Mouse (Mus musculus) naive thymus-derived CD4-positive, alpha-beta T cell, adult 2 months (primary cell): ENCODE data around the gene Hist1h2ae.
"Not testable (repeated sequence)": the region's sequence is repeated elsewhere in the genome, so short reads cannot be mapped to it uniquely, and the experiment has no call there.

ENCODE experiments used
- DNase-seq: peaks from one replicate; pipeline ENCODE4 v3.0.0-alpha.2; 2011; ENCODE audit warnings: low read depth

Hist1h2ae gene

DNA sequence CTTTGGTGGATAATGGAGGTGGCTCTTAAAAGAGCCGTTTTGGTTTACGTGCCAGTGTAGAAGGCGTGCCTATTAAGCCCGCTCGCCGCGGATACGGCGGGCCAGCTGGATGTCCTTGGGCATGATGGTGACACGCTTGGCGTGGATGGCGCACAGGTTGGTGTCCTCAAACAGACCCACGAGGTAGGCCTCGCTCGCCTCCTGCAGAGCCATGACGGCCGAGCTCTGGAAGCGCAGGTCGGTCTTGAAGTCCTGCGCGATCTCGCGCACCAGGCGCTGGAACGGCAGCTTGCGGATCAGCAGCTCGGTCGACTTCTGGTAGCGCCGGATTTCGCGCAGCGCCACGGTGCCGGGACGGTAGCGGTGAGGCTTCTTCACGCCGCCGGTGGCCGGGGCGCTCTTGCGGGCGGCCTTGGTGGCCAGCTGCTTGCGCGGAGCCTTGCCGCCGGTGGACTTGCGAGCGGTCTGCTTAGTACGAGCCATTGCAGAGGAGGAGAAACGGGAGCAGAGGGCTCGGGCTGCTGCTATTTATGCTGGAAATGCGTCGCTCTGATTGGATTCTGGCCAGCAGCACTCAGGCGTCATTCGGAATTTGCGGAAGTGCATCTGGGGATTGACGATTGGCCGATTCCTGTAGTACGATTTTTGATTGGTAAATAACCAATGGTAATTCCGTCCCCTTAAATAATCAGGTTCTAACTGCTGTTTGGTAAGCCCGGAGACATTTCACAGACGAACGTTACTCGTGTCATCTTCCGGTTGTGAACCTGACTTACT, 8.9 kb downstream of the Hist1h2ae start, which contains the start of gene Hist1h3e:
Hist1h3e (minus strand) TSS at position 487 of the 777 bp plus-strand sequence.
- DNase-seq = peak; percentile 98

DNA sequence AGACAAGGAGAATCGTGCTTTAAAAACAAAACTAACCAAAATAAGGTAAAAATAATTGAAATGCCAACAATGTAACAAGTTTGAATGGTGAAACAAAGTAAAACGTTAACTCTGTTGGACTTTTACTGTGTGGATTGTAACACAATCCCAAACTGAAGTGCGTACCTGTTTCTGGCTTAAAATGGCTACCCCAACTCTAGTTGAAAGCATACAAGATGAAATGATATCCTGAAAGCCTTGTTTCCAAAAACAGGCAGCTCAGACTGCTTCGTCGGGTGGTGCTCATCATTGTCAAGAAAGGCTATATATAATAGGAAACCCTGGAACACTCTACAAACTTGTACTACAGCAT, 9.5 kb downstream of the Hist1h2ae start:
- DNase-seq = not testable (repeated sequence)

DNA sequence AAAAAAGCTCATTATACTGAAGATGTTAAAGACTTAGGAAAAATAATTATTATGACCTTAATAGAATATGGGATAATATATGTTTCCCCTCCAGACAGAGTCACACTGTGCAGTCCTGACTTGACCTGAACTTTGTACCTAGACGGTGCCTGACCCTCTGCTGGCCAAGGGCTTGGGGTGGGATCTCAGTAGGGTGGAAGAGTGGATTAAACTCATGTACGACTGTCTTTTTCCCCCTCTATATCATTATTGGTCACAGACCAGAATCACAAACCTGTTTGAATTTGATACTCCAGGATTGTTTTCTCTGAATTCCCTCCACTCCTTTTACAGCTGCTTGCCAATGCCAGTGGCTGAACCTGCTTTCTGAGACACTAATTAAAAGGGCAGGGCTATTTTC, 10.3 kb downstream of the Hist1h2ae start:
- DNase-seq = not testable (repeated sequence)

DNA sequence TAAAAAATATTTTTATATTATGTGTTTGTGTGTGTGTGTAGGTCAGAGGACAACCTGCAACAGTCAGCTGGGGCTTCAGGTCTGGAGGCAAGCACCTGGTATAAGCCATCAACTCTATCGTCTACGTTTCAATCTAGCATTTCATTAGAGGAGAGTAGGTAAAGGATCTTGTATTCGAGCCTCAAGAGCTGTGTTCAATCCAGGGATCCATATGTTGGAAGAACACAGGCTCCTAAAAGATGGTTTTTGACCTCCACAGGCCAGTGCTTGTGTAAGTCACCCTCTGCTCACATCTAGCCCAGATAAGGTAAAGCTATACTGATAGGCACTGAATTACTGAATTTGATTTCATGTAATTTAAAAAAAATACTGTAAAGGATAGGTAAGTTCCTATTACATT, 14.1 kb downstream of the Hist1h2ae start:
- no peak for DNase-seq

DNA sequence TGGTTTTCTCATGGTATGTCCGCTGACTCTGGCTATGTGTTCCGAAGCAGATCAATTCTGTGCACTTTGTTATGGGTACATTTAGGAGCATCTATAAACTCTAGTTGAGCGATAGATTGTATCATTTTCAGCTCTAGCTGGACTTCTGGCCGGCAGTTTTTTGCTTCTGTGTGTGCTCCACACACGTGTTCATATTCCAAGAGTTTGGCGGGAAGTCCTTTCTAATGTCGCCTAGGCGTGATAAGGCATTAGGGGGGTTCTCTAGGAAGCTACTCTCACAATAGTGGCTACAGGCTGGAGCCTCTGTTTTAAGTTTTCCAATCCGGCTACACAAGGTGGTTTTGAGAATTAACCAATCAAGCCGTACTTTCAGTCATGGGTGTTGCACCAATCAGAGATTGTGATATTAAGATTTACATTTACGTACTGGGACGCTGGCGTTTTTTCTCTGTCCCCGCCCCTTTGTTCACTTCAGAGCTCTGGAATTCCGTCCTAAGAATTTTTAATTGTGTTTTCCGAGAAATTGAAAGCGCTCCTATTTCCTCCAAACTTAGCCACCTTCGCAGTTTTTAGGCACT, 15.1 kb downstream of the Hist1h2ae start:
- peak; percentile 89 for DNase-seq

DNA sequence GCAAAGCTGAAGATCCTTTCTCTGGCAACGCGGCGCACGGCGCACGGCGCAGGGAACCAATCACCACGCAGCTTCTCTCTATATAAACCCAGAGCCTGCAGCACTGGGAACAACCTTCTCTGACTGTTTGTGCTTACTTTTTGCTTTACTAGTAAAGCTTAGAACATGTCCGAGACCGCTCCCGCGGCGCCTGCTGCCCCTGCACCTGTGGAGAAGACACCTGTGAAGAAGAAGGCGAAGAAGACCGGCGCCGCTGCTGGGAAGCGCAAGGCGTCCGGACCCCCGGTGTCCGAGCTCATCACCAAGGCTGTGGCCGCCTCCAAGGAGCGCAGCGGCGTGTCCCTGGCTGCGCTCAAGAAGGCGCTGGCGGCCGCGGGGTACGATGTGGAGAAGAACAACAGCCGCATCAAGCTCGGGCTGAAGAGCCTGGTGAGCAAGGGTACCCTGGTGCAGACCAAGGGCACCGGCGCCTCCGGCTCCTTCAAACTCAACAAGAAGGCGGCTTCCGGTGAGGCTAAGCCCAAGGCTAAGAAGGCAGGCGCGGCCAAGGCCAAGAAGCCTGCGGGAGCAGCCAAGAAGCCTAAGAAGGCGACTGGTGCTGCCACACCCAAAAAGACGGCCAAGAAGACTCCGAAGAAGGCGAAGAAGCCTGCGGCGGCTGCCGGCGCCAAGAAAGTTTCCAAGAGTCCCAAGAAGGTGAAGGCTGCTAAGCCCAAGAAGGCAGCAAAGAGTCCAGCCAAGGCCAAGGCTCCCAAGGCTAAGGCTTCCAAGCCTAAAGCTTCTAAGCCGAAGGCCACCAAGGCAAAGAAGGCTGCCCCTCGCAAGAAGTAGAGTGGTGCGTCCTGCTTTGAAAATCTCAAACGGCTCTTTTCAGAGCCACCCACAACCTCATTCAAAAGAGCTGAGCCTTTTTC, 15.8 kb downstream of the Hist1h2ae start:
- DNase-seq = peak; percentile 83

DNA sequence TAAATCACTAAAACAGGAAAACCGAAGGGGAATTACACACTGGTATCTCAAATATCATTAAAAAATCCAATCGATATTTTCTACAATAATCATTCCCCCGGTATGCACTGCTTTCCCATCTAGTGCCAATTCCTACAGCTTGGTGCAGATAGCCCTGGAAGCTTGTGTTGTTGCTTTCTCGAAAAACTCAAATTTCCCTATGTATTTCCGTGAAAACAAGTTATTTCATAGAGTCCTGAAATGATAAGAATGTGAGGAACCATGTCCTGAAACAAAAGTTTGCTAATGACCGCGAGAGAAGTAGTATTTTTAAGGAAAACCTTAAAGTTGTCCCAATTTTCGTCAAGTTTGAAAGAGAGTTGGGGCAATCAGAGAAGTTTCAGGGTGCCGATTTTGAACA, 16.6 kb downstream of the Hist1h2ae start:
- no peak for DNase-seq

DNA sequence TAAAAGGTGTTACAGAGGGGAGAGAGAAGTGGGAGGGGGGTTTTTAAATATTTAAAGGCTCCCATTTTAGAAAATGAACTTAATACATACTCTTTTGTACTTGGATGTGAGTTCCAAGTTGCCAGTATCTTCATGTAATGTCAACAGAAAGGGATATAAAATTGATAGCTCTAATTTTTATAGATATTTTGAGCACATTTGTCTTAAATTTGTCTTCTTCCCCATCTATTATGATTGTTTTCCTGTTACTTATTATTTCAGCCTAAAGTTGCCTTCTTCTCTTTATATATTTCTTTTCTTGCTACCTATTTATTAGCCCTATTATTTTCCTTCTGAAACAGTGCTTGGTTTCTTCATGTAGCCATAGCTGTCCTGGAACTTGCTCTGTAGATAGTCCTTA, 18.1 kb downstream of the Hist1h2ae start, which contains the start of gene Hist1h1d:
Hist1h1d (plus strand) TSS at position 301 of the 400 bp plus-strand sequence.
- DNase-seq = no peak

DNA sequence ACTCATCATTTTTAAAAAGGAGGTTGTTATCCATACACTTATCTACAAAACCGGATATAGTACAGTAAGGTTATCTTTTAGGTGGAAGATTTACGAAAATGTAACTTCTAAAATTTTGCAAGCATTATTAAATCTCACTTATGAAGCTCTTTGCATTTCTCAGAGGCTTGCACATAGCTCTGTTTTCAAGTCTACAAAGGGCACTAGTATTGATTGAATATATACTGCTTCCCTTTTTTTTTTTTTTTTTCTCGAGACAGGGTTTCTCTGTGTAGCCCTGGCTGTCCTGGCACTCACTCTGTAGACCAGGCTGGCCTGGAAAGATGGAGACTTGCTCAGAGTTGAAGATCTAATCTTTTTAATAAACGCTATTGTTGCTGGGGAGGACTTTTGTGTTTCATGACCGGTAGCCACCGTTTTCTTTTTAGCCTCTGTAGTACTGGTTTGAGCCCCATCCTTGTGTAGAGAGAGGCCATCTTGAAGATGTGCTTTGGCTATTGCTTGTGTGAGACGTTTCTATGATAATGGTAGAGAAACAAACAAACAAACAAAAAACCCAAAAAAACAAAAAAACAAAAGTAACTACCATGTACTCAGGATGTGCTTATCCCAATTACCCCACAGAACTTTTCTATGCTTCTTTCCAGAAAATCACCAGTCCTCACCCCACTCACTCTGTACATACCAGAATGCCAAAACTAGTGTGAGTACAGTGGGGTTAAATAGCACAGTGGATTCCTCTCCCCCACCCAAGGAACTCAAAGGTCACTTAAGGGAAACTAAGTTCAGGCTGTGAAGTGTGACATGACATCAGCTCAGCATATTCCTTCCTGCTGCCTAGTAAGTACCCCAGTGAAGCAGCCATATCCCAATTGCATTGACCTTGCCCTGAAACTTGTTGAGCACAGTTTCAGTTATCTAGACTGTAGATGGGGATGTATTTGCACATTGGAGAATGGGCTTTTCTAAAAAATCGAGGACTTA, 18.8 kb downstream of the Hist1h2ae start:
- no peak for DNase-seq

DNA sequence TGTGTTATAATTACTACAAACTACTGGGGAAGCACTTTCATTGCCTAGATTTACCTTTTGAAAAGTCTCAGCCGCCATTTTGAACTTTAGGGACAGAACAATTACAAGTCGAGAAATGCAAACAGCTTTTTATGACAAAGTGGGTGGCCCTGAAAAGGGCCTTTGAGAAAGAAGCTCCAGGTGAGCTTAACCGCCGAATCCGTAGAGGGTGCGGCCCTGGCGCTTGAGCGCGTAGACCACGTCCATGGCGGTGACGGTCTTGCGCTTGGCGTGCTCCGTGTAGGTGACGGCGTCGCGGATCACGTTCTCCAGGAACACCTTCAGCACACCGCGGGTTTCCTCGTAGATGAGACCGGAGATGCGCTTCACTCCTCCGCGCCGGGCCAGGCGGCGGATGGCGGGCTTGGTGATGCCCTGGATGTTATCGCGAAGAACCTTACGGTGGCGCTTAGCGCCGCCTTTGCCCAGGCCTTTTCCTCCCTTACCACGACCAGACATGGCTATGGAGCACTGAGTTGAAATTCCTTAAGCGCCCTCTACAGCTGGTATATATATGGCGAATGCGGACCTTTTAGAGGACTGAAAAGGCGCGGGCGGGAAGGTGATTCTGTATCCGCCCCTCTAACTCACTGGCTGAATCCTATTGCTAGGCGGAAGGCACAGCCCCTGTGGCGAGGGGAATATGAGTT, 19.7 kb downstream of the Hist1h2ae start, which contains the start of gene Hist1h4f:
Hist1h4f (minus strand) TSS at position 503 of the 689 bp plus-strand sequence.
- DNase-seq = peak; percentile 91

DNA sequence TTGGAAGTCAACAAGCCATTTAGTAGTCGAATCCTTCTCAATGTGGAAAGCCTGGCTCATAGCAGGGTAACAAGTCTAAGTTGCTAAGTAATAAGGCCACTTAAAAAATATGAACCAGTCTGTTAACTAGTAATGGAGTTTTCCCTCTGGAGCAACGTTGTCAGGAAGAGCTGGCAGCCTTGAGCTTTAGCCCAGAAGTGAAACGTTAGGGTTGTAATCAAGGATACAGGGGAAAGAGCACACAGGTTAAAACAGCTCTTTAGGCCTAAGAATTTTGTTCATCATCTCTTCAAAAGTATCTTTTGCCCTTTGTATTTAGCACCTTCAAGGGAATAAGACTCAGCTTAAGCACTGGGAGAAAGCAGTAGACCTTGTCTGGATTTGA, 20.3 kb downstream of the Hist1h2ae start:
- no peak for DNase-seq

DNA sequence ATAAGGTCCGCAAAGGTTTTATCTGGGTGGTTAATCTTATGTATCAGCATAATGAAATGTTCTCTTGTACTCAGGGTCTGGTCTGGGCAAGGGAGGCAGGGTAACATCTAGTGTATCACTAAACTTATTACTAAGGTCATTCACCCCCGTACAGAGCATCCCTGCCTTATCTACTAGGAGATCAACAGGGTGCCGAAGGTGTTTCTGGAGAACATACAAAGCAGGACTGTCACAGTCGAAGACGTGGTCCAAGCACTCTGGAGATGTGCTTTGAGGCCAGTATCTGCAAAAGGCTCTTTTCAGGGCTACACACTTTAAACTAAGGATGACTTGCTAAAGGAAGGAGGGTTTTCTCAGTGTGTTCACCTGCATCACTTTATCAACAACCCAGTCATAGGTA, 24.3 kb downstream of the Hist1h2ae start:
- DNase-seq = no peak

DNA sequence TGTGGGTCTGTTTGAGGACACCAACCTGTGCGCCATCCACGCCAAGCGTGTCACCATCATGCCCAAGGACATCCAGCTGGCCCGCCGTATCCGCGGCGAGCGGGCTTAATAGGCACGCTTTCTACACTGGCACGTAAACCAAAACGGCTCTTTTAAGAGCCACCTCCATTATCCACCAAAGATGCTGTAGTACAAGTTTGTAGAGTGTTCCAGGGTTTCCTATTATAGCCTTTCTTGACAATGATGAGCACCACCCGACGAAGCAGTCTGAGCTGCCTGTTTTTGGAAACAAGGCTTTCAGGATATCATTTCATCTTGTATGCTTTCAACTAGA, 26.3 kb downstream of the Hist1h2ae start:
- DNase-seq = peak; percentile 63

DNA sequence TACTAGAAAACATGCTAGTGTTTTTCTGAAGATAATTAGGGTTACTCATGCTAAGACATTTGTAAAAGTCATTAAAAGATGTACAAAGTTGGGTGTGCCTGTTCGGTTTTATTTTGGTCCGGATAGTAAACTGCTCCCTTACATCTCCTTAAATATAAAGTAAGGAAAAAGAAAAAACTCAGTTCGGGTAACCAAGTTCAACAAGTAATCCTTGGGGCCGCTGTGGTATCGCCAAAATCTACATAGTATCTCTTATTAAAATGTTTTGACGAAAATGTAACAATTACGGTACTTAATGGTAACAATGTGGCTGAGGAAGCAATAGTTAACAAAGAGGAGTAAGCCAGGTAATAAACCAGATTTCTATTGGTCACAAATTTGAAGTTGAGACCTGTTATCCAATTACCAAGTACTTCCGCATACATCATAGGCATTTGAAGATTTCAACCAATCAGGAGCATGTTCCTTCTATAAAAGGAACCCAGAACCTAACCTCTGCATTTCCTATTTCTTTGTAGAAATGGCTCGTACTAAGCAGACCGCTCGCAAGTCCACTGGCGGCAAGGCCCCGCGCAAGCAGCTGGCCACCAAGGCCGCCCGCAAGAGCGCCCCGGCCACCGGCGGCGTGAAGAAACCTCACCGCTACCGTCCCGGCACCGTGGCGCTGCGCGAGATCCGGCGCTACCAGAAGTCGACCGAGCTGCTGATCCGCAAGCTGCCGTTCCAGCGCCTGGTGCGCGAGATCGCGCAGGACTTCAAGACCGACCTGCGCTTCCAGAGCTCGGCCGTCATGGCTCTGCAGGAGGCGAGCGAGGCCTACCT, 26.8 kb downstream of the Hist1h2ae start, which contains the start of gene Hist1h3f:
Hist1h3f (plus strand) TSS at position 88 of the 822 bp plus-strand sequence.
- peak; percentile 97 for DNase-seq

DNA sequence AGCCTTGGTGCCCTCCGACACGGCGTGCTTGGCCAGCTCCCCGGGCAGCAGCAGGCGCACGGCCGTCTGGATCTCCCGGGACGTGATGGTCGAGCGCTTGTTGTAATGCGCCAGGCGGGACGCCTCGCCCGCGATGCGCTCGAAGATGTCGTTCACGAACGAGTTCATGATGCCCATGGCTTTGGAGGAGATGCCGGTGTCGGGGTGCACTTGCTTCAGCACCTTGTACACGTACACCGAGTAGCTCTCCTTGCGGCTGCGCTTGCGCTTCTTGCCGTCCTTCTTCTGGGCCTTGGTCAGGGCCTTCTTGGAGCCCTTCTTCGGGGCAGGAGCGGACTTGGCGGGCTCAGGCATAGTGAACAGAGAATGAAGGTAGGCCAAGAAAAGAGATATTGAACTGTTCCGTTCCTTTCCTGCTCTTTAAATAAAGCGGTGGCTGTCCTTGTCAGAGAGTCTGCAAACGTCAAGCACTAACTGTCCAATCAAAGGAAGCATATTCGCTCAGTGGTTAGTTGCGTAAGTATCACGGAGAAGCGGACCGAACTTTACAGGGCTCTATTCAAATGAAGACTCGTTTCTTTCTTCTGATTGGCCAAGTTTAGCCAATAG, 27.9 kb downstream of the Hist1h2ae start, which contains the start of gene Hist1h2bh:
Hist1h2bh (minus strand) TSS at position 394 of the 609 bp plus-strand sequence.
- peak; percentile 94 for DNase-seq

DNA sequence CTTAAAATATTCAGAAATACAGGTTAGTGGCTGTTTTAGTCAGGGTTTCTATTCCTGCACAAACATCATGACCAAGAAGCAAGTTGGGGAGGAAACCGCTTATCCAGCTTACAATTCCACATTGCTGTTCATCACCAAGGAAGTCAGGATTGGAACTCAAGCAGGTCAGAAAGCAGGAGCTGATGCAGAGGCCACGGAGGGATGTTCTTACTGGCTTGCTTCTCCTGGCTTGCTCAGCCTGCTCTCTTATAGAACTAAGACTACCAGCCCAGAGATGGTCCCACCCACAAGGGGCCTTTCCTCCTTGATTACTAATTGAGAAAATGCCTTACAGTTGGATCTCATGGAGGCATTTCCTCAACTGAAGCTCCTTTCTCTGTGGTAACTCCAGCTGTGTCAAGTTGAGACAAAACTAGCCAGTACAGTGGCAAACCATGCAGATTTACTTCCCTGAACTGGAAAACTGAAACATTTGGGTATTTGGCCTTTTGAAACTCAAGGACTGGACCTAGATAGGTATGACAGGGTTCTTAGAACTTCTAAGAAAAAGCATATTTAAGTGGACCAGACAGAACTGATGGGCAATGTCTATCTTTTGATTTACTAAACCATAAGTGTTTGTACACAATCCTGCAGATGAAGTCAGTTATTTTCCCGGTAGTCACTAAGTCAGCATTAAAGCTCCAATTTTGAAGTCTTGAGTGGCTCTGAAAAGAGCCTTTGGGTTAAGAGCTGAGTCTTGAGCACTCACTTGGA, 28.6 kb downstream of the Hist1h2ae start:
- DNase-seq = peak; percentile 41

DNA sequence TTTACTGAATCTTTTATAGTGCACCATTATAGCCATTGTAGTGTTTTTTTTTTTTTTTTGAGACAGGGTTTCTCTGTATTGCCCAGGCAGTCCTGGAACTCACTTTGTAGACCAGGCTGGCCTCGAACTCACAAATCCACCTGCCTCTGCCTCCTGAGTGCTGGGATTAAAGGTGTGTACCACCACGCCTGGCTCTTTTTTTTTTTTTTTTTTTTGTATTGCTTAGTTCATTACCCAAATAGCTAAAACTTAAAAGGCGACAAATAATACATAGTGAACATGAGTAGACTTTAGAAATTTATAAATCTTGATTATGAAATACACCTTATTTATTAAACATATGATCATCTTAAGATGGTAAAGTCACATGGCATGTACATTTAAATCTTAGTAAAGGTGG, 29.5 kb downstream of the Hist1h2ae start:
- DNase-seq = no peak

DNA sequence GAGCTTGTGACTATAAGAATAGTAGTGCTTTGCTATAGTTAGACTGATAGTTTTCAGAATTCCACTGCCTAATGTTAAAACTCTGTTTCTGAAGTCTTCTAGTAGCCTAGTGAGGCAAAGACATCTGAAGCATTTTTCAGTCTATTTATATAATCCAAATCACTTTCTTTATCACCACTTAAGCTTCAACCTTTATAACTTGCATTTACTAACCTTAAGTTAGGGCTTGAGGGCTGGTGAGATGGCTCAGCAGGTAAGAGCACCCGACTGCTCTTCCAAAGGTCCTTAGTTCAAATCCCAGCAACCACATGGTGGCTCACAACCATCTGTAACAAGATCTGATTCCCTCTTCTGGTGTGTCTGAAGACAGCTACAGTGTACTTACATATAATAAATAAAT, 31.2 kb downstream of the Hist1h2ae start:
- not testable (repeated sequence) for DNase-seq
